Mouse (Mus musculus) lung, postnatal 10 days (tissue): Measurements from ENCODE around the gene Olfr1359.
A peak's percentile ranks its signal among the peaks of the same experiment; 100 is the strongest.
"Not testable (repeated sequence)": the region's sequence is repeated elsewhere in the genome, so short reads cannot be mapped to it uniquely, and the experiment has no call there.

Experiments used
- DNase-seq: peaks from one replicate; pipeline ENCODE4 v3.0.0; 2021

The Olfr1359 gene

GRCm38 (mm10) chr13:21697811-21698210, at the start of gene Olfr1359:
Olfr1359 (plus strand) TSS chr13:21698111.
- no peak for DNase-seq

DNA sequence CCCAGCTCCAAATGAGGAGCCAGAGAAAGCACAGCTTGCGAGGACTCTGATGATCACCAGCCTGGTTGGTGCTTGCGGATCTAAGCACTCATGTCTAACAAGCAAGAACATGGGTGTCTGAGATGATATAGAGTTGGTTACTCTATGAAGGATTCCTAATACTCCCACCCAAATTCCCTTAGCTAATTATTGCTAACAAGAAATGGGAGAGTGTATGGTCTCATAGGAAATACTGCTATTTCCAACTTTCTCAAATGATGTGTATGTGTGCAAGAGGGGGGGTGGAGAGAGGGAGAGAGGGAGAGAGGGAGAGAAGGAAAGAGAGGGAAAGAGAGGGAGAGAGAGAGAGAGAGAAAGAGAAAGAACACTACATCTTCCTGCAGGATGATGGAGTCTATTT, 34.6 kb upstream of the Olfr1359 start, which contains the start of gene Olfr1361:
Gene Olfr1361, minus strand, starts transcription at position 101 of the 400 bp plus-strand sequence.
- DNase-seq = no peak

DNA sequence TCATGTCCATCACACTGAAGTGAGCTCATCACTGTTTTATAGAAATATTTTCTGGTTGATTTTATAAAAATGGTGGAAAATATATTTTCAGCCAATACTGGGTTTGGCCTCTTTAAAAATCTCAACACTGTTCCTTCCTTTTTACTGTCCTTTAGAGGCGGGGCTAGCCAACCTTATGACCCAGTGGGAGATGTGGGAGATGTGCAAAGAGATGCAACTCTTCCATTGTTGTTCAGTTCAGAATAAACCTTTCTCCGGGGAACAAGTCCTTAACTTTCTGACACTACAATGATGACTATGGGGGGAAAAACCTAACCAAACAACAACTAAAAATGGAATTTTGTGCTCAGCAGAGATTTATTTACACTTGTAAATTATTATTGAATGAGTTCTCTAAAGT, 20.6 kb upstream of the Olfr1359 start, which contains the start of gene Olfr1360:
Gene Olfr1360, minus strand, starts transcription at position 101 of the 400 bp plus-strand sequence.
- no peak for DNase-seq

DNA sequence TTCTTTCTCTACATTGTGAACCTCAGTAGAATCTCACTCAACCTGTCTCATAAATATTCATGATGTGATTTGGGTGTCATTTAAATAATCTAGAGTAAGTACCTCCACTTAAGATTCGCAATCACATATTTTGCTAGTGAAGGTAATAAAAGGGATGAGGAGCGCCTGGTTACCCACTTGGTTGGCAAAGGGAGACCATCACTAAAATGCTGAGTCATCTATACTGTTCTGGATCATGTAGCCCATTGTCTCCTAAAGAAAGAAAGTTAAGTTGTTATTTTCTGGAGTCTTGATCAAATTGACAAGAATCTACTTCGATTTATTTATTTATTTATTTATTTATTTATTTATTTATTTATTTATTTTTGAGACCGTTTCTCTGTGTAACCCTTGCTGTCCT, 8.8 kb downstream of the Olfr1359 start:
- no peak for DNase-seq

DNA sequence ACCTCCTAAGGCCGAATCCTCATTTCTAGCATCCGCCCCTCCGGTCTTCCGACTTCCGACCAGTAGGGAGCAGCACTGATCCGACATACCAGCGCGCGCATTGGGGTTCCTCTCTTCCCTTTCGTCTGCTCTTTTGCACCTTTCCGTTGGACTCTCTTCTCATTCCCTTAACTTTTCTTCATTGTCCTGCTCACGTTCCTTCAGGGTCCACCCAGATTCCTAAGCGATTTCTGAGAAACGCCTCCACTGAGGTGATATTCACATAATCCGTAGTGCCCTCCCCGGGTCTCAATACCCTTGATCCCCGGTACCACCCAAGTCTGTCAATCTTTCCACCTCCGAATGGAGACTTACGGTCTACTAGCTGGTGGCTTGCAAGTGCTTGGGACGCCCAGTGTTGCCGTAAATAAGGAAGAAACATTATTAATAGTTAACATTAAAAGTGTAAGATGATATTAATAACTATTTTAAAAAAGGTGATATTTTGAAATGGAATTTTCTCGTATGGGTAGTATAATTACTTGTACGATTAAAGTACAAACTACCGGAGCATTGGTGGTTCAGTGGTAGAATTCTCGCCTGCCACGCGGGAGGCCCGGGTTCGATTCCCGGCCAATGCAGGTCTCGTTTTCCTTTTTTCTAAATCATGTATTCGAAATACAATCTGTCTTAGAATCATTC, 12.3 kb downstream of the Olfr1359 start:
- peak; percentile 93 for DNase-seq

DNA sequence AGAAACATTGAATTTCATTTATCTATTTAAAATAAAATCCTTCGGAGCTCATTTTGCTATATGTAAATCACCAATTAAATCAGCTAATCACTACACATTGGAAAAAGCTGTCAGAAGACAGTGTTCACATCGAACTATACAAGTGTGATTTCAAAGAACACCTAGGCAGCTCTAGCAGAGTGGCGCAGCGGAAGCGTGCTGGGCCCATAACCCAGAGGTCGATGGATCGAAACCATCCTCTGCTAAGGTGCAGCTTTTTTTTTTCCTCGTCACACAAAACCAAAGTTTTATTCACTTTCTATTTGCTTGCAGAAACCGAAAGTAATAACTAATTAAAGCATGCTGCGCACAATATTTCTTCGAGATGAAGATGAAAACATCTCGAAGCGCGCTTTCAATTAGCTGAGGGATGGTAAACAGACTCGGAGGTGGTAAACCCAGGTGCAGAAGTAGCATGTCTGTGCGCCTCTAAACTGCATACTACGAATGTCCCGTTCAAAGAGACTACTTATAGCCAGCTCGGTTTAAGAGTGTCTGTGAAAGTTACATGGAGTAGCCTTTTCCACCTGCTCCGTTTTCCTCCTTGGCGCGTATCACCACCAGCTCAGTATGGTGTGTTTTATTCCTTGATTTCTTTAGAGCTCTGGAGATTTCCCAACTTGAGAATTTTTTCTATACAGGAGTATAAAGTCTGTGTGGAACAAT, 13.1 kb downstream of the Olfr1359 start:
- DNase-seq = peak; percentile 80

- no peak for DNase-seq
These were observed 13.8 kb downstream of the Olfr1359 start for GRCm38 (mm10) chr13:21711698-21712097.

DNA sequence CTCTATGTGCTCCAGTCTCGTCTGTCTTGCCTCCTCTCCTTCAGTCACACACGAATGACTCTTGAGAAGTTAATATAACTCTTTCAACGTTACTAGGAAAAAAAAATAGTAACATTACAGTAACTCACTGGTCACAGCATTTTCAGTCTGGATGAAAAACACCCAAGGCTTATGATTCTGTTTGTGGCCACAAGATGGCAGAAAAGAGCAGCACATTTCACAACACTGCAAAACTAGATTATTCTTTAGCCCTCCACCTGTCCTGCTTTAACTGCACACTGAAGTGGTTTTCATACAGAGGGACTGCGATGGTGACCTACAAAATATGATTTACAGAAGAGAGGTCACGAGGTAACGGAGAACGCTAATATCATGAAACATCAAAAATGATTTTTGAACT, 16.8 kb downstream of the Olfr1359 start:
- DNase-seq = peak; percentile 76

DNA sequence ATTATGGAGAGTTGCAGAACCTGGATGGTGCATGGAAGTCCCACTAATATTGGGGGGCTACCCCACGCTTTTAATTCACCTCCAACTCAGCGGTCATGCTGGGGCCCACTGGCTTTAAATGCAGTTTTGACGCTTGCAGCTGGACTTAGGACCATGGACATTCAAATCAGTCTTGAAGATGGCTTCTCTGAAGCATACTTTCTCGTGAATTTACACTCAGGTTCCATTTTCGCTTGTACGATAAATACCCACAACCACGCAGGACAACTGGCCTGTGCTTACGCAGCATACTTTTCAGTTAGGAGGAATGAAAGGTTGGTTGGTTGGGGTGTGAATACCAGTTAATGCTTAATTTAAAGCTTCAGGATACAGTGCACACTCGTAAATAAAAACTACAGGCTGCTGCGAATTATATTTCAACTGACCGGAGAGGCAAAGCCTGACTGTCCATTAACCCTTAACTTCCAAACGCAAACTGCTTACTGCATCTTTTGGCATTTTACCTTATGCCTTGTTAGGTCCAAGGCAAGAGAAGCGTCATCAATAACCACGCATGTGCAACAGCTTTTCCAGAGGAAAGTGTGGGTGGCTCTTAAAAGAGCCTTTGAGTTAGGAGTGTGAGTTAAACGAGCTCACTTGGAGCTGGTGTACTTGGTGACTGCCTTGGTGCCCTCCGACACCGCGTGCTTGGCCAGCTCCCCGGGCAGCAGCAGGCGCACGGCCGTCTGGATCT, 17.4 kb downstream of the Olfr1359 start:
- DNase-seq = no peak

DNA sequence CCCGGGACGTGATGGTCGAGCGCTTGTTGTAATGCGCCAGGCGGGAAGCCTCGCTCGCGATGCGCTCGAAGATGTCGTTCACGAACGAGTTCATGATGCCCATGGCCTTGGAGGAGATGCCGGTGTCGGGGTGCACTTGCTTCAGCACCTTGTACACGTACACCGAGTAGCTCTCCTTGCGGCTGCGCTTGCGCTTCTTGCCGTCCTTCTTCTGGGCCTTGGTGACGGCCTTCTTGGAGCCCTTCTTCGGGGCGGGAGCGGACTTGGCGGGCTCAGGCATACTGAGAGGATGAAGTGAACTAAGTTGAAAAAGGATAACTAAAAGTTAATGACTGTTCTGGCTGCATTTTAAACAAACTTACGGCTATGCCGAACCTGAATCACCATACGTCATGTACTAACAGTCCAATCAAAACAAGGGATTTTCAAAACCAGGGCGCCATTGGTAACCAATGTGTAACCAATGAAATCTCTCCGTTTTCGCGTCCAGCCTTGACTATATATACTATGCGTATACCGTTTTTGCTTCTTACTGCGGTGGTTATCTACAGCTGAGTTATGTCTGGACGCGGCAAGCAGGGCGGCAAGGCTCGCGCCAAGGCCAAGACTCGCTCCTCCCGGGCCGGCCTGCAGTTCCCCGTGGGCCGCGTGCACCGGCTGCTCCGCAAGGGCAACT, 18.1 kb downstream of the Olfr1359 start, which contains the start of the genes Hist1h2bl and Hist1h2ai:
Gene Hist1h2bl, minus strand, starts transcription at position 280 of the 676 bp plus-strand sequence.
Gene Hist1h2ai, plus strand, starts transcription at position 559 of the 676 bp plus-strand sequence.
- DNase-seq = peak; percentile 88

- peak; percentile 16 for DNase-seq
These were observed 18.9 kb downstream of the Olfr1359 start for GRCm38 (mm10) chr13:21716540-21717391.

DNA sequence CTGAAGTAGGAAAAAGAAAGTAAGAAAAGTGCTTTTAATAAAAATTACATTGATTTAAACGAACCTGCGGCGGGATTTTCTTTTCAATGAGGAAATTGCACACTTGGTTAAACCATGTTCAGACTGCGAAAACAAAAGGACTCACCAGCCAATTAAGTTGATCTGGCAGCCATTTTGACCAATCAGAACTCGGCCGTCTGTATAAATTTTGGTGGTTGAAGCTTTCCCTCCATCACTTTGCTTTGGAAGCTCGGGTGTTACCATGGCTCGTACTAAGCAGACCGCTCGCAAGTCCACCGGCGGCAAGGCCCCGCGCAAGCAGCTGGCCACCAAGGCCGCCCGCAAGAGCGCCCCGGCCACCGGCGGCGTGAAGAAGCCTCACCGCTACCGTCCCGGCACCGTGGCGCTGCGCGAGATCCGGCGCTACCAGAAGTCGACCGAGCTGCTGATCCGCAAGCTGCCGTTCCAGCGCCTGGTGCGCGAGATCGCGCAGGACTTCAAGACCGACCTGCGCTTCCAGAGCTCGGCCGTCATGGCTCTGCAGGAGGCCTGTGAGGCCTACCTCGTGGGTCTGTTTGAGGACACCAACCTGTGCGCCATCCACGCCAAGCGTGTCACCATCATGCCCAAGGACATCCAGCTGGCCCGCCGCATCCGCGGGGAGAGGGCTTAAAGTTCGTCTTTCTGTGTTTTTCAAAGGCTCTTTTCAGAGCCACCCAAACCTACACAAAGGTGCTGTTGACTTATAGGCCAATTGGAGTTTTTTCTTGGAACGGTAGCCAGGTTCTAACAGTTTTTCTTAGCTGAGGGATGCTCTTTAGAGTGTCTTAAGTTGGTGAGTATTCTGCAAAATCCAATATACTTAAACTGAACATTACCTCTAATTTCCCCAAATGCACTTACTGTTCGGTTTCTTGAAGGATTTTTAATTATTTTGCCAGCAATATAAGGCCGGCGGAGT, 19.8 kb downstream of the Olfr1359 start, which contains the start of gene Hist1h3h:
Gene Hist1h3h, plus strand, starts transcription at position 263 of the 961 bp plus-strand sequence.
- peak; percentile 88 for DNase-seq

DNA sequence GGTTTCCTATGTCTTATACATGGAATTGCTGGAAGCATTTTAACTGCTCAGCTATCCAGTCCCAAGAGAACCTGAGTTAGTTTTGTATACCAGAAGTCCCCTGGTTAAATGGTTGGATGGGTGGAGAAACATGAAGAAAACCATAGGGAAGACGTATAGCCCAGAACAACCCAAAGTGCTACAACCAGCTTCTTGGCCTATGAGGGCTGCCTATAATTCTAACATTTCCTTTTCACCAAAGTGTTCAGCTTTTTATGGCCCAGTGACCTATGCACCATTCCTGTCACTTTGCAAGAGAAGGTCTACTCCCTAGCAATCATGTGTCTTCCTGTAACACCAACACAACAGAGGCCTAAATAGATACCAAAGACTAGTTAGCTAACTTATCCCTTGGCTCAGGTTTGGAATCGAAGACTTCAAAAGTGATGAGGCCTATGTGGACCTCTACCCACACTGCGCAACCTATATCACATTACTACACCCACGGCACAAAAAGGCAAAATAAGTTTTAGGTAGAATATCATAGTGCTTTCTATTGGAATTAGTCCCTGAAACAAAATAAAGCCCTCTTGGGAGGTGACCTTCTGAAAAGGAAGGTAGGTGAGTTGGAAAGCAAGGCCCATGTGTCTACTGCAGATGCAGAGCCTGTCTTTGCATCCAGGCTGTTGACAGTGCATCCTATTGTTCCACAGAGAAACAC, 20.6 kb downstream of the Olfr1359 start:
- no peak for DNase-seq

GRCm38 (mm10) chr13:21721107-21721756, 23.3 kb downstream of the Olfr1359 start:
- not testable (repeated sequence) for DNase-seq

DNA sequence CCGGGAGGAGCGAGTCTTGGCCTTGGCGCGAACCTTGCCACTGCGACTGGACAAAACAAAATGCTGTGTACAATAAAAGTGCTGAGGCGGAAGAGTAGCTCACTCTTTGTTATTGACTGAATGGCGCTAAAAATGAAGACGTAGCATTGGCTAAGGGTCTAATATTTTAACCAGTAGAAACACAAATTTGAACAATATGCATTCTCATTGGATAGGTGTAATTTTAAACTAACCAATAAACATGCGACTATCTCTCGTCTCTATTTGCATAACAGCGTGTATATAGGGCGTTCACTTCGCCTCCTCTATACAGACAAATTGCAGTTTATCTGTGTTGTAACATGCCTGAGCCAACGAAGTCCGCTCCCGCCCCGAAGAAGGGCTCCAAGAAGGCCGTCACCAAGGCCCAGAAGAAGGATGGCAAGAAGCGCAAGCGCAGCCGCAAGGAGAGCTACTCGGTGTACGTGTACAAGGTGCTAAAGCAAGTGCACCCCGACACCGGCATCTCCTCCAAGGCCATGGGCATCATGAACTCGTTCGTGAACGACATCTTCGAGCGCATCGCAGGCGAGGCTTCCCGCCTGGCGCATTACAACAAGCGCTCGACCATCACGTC, 24.0 kb downstream of the Olfr1359 start, which contains the start of gene Hist1h2bm:
Gene Hist1h2bm, plus strand, starts transcription at position 288 of the 616 bp plus-strand sequence.
- DNase-seq = peak; percentile 71

- no peak for DNase-seq
These were observed 24.5 kb downstream of the Olfr1359 start for GRCm38 (mm10) chr13:21722373-21722925.

- no peak for DNase-seq
These were observed 25.3 kb downstream of the Olfr1359 start for GRCm38 (mm10) chr13:21722993-21723836.
